Mouse (Mus musculus): Measurements from ENCODE around the gene Gm19684.
"Not testable (repeated sequence)": the region's sequence is repeated elsewhere in the genome, so short reads cannot be mapped to it uniquely, and the experiment has no call there.

DNA sequence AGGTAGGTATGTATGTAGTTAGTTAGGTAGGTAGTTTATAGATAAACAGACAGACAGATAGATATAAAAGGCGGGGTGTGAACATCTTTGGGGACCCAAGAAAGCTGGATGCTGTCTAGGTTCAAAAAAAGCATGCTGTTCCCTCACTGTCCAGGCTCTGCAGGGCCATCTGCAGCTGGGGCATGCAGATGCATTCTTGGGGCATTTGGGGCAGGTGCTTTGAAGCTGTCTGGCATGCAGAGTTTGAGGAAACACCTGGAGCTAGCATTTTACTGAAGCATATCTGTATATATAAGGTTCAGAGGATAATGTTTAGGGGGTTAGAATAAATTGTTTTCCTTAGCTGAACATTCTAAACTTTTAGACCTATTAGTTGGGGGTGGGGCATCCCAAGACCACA is 25.5 kb downstream of the Gm19684 start:
- not testable (repeated sequence) for TF ChIP-seq CTCF, POLR2A (IDR thresholded peaks at IDR 0.05; ENCODE audit: insufficient read depth, low read depth, low read length)

Measured in olfactory bulb, adult 2 months (tissue).